Mouse (Mus musculus) inflammation-experienced regulatory T-cells, adult 6 months (primary cell): Measurements from ENCODE around the gene Apba1. TPM values are rescaled to one million over a fixed set of nuclear protein-coding genes. Genes with fewer than 3 reads are reported as not detected.

Source experiments
- ATAC-seq: one replicate; pipeline ENCODE4 v1.8.0; 2017
- polyA plus RNA-seq, 3 experiments: library from polyadenylated mRNA; unstranded; fragments of 100-300 nt; shearing (Covaris generic); gene quantifications; one replicate each; pipeline ENCODE4 v1.2.1; 2017

The Apba1 gene
- polyA plus RNA-seq, 3 experiments from 2014 or later, result 0.16 TPM; not detected in 2

DNA sequence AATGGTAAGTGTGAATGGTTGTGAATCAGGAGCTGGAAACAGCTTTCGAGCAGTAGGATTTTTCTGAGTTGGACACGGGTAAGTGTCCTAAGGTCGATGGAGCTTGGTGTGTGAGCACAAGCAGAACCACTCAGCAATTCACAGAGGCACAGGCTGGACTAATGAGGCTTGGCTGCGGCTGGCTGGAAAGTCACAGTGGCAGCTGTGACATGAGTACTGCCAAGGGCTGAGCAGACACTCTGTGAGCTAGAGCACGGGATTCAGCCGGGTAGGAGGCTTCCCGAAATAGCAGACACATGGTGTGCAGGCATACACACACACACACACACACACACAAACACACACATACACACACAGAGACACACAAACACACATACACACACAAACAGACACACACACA, 121.2 kb downstream of the Apba1 start:
- ATAC-seq, result no peak

DNA sequence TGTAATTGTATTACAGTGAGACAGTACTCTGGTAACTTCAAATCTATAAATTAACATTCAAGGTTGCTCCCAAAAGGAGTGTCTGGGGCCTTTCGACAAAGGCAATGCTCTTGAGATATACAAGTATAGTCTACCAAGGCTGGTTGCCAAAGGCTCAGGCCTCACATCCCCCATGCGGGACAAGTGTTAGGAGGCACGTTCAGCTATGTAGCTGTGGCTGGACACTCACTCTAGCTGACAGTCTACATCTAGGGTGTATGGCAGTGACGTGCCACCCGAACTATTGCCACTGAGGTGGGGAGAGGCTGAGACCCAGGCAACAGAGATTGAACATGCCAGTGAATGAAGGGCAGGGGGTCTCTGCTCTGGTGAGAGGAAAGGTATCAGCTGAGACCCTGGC, 127.5 kb downstream of the Apba1 start:
- no peak for ATAC-seq

DNA sequence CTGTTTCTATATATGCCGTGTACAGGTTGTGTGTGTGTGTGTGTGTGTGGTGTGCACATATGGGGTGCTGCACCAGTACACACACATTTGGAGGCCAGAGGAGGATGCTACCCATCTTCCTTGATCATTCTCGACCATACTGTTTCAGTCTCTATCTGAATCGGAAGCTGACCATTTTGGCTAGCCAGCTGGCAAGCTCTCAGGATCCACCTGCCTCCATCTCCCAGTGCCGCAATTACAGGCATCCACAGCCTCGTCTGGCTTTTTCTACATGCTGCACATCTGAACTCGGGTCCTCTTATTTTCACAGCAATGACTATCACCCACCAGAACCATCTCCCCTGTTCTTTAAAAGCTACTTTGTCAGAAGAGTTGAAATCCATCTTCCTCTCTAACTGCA, 132.7 kb downstream of the Apba1 start:
- ATAC-seq, result no peak

DNA sequence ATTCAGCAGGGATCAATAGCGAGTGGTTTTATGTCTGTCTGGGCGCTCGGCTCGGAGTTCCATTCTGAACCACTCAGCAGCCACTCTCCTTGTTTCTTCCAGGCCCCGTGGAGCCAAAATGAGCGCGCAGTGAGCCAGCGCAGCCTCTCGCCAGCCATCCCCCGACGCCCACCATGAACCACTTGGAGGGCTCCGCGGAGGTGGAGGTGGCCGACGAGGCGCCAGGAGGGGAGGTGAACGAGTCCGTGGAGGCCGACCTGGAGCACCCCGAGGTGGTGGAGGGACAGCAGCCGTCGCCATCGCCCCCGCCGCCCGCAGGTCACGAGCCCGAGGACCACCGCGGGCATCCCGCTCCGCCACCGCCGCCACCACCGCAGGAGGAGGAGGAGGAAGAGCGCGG, 133.9 kb downstream of the Apba1 start:
- no peak for ATAC-seq

DNA sequence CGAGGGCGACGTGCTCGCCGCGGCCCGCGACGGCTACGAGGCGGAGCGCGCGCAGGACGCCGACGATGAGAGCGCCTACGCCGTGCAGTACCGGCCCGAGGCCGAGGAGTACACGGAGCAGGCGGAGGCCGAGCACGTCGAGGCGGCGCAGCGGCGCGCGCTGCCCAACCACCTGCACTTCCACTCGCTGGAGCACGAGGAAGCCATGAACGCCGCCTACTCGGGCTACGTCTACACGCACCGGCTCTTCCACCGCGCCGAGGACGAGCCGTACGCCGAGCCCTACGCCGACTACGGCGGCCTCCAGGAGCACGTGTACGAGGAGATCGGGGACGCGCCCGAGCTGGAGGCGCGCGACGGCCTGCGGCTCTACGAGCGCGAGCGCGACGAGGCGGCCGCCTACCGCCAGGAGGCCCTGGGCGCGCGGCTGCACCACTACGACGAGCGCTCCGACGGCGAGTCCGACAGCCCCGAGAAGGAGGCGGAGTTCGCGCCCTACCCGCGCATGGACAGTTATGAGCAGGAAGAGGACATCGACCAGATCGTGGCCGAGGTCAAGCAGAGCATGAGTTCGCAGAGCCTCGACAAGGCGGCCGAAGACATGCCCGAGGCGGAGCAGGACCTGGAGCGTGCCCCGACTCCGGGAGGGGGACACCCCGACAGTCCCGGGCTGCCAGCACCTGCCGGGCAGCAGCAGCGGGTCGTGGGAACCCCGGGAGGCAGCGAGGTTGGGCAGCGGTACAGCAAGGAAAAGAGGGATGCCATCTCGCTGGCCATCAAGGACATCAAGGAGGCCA, 134.6 kb downstream of the Apba1 start:
- ATAC-seq, result no peak

DNA sequence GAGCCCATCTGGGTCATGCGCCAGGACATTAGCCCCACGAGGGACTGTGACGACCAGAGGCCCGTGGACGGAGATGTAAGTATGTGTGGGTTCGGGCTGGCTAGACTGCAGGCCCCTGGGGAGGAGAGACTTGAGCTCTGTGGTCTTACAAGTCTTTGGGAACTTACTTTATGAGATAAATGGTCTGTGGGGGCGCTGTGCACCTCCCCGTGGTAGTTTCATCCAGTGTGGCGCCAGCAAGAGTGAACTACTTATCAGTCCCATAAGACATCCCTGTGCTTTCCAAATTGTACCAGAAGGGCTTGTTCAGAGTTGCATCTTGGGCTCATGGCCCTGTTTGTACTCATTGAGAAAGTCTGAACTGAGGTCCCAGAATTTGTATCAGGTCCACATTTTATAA, 135.3 kb downstream of the Apba1 start:
- ATAC-seq, result no peak

DNA sequence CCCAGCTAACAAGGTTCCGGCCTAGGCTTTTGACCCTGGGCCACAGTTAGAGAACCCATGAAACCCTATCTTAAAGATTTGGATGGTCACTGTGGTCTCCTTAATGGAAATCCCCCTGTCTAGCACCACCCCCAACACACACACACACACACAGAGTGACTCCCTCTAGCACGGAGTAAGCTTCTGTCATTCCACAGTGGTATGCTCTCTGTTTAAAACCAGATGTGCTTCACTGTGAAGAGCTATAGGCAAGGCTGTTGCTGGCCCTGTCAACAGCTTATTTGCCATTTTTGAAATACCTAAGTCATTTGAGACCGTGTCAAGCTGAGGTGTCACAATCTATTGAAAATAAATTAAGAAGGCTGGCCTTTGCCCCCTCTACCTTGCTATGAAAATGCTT, 136.1 kb downstream of the Apba1 start:
- no peak for ATAC-seq

DNA sequence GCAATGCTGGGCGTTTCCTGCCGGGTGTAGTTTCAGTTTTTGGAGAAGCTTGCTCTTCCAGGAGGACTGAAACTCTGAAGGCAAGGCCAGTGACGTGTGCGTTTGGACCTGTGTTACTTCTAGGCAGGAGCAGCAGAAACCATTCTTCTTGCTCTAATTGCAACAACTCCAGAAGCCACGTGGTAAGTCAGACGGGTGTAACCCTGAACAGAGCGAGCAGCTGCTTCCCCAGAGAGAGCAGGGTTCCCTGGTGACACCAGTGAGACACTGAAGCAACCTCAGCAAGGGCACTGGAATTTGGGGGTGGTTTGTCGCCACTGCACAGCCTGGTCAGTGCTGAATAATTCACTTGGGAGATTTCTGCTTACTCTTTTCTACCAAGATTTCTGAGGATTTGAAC, 138.2 kb downstream of the Apba1 start:
- ATAC-seq, result no peak

DNA sequence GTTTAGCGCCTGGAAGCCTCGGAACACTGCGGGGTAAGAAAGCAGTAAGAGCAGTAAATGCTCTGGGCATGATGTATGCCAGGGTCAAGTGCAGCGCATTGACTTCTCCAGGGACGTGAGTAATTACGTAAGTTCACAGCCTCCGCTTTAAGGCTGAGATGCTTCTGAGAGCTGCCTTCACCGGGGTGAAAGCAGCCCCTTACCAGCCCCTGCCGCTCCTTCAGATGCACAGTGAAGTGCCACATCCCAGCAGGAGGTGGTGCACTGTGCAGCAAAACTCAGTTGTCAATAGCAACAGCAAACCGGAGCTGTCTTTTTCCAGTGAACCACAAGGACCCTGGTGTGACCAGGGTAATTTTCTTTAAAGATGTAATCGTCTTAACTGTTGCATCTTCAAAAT, 139.8 kb downstream of the Apba1 start:
- ATAC-seq, result no peak

DNA sequence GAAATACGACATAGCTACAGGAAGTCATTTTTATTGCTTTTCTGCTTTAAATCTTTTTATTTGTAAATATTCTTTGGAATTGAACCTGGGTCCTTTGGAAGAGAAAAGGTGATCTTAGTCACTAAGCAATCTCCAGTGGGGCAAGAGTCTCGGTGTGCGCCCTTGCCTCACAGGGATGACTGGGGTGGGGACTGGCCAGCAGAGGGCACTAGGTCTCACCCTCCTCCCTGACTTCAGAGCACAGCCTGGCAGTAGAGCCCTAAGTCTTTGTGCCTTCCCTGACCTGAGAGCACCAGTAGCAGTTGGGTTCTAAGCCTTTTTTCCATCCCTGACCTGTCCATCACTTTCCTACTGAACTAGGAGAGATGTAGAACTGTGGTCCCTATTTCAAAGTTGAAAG, 142.5 kb downstream of the Apba1 start:
- ATAC-seq, result no peak

DNA sequence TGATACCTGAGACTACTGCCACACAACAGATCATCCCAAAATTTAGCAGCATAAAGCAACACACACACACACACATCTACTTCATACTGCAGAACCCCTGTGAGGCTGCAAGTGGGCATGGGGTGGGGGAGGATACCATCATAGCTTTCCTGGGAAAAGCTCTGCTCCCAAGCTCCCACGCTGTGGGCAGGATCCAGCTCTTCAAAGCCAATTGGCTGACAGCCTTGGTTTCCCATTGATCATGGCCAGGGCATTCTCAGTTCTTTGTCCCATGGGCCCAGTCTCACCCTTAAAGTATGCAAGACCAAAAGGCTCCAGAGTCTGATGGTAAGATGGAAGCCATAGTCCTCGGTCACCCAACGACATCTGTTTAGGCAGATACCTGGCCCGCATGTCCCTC, 143.1 kb downstream of the Apba1 start:
- ATAC-seq, result no peak

DNA sequence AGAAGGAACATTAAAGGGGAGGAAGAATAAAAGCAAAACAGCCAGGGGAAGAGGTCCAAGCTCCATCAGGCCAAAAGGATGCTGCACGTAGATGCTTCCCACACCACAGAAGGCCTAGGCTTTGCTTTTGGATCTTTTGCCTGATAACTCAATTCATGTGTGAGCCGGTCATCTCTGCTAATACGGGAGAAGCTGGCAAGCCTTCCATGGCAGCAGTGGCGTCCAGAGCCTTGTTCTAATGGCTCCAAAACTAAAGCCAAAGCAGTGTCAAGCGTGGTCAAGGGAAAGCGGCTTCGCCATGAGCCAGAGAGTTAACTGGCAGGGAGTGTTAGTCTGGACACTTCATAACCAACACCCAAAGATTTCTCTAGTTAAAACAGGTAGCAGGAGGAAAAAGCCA, 144.4 kb downstream of the Apba1 start:
- ATAC-seq, result no peak

DNA sequence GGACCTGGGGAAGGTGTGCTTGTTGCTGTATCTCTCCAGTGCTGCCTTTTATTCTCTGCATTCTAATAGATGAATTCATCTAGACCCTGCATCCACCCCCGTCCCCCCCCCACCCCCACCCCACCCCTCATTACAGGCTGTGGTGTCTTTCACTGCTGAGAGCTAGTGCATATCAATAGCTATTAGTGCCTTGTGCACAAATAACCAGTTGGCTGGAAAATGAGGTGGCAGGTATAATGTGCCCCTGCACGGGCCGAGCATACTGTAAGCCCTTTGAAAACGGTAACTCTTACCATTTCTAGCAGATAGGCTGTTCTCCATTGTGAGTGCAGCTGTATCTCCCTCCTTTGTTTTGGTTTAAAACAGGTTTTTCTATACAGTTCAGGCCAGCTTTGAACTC, 146.2 kb downstream of the Apba1 start:
- ATAC-seq, result no peak

DNA sequence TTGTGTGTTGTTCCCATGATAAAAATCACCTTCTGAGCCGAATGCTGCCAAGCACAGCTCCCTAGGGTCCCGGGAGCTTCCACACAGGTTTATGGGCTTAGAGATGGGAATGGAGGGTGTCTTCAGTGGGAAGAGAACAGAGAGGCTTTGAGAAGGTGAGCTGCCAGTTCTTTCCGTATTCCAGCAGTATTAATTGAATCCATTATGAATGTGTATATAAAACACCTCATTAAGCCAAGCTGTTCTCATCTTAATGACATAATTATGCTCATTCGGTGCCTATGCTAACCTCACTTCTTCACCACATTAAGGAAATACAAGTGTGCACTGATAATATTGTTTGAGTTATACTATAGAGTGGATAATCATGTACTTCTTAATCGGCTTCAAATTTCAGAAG, 147.1 kb downstream of the Apba1 start:
- ATAC-seq, result no peak

DNA sequence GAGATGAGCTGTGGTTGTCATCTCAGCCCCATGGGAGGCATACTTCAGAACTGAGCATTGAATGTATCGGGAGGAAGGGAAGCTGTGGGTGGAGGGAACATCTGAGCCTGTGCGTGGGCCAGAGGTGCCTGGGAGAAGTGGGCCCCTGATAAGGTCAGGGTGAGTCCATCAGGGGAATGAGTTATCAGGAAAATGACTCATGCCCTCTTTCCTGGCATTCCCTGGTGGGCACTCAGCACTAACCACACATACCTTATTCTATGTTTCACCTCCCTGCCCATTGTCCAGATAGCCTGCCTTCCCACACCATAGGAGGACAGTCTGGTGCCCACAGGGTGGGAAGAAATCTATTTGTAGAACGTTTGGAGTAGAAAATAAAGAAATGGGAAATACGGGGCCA, 151.7 kb downstream of the Apba1 start:
- no peak for ATAC-seq

DNA sequence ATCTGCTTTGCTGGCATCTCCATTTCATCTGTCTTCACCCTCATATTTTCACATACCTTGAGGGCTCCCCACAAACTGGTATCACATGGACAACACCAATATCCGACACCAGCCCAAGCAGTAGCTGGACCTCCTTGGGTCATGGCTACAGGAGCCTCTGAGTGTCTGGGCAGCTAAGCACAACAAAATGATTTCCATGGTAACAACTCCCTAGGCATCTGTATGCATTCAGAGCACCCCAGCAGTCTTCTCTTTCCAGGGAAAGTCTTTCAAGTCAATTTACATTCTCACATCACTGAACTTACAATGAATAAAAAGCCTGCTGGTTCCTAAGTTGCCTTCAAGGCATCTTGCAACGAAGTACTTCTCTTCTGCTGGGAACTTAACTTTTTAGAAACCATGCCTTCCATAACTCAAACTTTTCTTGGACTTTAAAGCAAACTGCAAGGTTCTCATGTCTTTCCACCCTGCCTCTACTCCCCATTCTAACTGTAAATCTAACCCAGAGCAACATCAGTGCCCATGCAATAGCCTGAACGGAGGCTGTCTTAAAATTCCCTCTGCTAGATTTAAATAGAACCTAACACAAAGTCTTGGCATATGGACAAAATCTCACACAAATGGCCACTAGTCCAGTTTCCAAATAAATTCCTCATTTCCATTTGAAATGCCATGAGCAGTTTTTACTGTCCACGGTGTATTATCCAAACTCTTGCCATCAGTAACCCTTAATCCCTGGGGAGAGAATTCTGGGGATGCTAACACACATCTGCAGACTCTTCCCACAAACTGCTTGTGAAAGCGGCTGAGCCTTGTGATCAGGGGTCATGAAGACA, 160.9 kb downstream of the Apba1 start:
- no peak for ATAC-seq

DNA sequence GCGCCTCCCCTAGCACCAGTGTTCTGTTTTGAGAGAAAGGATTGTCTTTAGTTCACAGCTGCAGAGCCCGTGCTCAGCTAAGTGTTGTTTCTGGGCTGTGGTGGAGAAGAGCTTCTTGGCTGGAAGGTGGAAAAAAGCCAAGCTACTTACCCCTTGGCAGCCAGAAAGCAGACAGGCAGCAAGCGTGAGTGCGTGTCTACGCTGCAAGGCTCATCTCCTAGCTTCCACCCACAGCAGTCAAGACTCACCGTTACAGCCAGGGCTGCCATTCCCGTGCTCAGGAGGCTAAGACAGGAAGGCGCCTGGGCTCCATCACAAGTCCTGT, 161.5 kb downstream of the Apba1 start:
- no peak for ATAC-seq

DNA sequence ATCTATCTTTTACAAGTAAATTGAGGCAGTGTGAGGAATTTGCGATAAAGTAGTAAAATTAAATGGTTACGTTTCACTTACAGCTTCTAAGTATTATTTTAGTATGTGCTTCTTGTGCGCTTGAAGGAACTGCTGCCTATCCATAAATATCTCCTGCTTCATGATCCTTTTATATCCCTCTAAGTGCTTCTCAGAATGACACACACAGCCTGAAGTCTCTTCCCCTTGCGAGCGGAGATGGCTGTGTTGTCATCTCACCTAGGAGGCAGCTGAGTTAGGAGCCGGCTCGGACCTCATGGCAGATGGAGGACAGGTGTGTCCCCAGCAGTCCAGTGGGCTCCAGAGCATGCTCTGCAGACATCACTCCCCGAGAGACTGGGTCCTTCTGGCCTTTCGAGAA, 163.9 kb downstream of the Apba1 start:
- ATAC-seq, result no peak

DNA sequence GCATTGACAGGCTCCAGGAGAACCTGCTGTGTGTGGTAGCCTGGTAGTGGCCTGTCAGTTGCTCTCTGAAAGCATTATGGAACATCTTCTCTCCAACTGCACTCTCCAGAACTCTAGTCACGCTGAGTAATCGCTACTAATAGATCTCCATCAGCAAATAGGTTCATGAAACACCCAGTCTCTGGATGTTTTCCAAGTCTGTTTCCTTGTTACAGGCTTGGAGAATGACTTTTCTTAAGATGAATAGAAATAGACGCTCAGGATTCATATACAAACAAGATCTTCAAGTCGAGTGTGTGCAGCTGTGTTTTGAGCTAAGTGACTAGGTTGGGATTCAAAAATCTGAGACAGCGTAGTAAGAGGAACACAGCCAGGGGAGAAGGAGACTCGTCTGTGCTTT, 165.4 kb downstream of the Apba1 start:
- ATAC-seq, result no peak

DNA sequence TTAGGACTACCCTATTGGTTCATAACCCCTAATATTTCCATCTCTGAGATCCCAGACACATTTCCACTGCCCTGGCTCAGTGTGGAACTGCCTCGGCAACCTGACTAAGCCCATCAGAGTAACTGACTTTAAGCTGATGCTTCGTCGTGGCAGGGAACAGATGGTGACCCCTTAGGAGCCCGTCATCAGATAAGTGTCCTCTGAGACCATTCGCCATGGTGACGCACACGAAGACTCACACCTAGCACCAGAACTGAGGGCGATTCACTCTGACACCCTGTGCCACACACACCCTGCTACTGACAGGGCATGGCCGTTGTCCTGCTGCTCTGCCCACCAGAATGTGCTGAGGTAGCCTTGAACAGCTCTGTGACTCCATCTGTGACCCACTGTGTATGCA, 166.1 kb downstream of the Apba1 start:
- no peak for ATAC-seq

DNA sequence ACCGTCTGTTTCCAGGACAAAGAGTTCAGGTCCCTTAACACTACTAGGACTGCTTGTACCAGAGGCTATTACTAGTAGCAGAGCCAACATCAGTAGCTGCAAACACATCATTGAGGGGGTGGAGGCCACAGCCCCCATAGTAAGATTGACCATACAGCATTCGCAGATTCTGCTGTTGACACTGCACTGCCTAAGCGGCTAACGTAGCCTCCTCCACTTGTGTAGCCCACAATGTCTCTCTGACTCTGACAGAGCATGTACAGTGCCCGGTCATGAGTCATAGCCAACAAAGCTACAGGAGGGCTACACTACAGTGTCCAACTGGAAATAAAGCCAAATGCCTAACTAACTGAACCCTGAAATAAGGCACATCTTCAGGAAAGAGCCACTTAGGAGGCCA, 166.9 kb downstream of the Apba1 start:
- ATAC-seq, result no peak

DNA sequence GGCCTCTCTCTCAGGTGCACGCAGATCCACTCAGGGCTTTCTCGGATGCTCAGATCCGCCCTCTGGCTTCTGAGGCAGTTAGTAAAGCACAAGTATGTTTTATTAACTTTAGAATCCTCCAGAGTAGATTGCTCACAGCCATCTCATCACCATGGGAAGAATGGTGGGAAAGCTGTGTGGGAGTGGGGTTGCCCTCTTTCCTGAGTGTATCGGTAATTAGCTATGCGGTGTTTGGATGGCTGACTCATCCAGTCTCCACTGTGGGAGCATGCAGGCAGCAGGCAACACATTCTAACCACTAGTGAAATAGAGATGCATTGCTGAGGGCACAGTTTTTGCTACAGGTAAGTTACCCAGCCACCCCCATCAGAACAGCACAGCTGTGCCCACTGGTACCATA, 172.1 kb downstream of the Apba1 start:
- ATAC-seq, result no peak

DNA sequence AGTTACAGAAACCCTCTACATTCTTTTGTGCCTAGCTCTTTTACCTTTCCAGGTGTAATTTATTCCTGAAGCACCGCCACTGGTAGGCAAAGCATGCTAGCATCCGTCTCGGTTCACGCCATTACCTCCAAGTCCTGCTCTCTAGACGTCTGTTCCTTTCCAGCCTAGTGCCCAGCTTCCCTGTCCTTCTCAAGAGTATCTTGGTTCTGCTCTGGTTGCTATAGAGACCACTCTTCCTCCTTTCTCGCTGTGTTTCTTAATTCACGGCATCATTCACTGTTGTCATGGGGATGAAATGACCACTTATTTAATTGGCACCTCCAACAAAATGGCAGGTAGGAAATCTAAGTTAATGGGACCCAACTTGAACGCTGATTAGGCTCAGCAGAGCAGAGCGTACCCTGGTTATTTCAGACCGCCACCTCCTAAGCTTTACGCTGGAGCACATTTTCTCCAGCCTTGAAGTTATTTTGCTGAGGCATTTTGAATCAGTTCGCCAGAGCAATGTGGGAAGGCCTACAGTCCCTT, 182.8 kb downstream of the Apba1 start:
- no peak for ATAC-seq

DNA sequence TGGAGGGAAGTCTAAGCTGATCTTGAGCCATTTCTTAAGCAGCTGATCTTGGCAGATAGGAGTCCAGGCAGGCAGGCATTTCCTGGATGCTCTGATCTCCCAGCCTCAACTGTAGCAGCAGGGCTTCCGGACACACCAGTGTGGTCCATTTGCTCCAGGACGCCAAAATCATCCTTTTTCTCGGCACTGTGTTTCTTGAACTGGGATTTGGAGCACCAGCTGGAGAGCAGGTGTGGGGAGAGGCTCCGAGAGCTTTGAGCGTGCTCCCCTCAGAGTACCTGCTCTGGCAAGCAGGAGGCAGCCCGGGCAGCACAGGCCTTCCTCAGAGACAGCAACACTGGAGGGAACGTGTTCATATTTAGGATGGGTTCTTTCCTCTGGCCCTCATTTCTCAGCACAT, 184.2 kb downstream of the Apba1 start:
- no peak for ATAC-seq
